Mouse (Mus musculus) neural tube, embryonic 14.5 days (tissue): ENCODE data around the gene Kpna1. TPM values are rescaled to one million over a fixed set of nuclear protein-coding genes. Genes with fewer than 3 reads are reported as not detected.
"Not testable (repeated sequence)": the region's sequence is repeated elsewhere in the genome, so short reads cannot be mapped to it uniquely, and the experiment has no call there.

Experiments used
- ATAC-seq: fragments of 200-750 bp; cut with Nextera tagmentation; 2 replicates; pipeline ENCODE4 v1.8.0; 2017; ENCODE audit warnings: low read depth, mild to moderate bottlenecking, moderate TSS enrichment, moderate library complexity
- H3K27ac ChIP-seq: fragments of 300-500 bp; sonication (generic); 2 replicates; pipeline ENCODE4 v1.5.1; 2014; ENCODE audit warnings: low read depth, mild to moderate bottlenecking, control low read depth, low read length, moderate library complexity, mixed read lengths
- H3K27me3 ChIP-seq: fragments of 300-500 bp; sonication (generic); 2 replicates; pipeline ENCODE4 v1.6.1; 2014; ENCODE audit warnings: low read length; ENCODE audit not compliant: control insufficient read depth, insufficient read depth
- H3K36me3 ChIP-seq: fragments of 300-500 bp; sonication (generic); 2 replicates; pipeline ENCODE4 v1.6.1; 2014; ENCODE audit warnings: low read length, mixed read lengths; ENCODE audit not compliant: control insufficient read depth, insufficient read depth
- H3K4me1 ChIP-seq: fragments of 300-500 bp; sonication (generic); 2 replicates; pipeline ENCODE4 v1.6.1; 2014; ENCODE audit warnings: low read length; ENCODE audit not compliant: control insufficient read depth, insufficient read depth
- H3K4me2 ChIP-seq: fragments of 300-500 bp; sonication (generic); 2 replicates; pipeline ENCODE4 v1.6.1; 2014; ENCODE audit warnings: mild to moderate bottlenecking, low read depth, low read length, control low read depth
- H3K4me3 ChIP-seq: fragments of 300-500 bp; sonication (generic); 2 replicates; pipeline ENCODE4 v1.5.1; 2014; ENCODE audit warnings: low read depth, low read length, control low read depth, mixed read lengths
- H3K9ac ChIP-seq: fragments of 300-500 bp; sonication (generic); replicated peaks from 2 replicates; pipeline ENCODE4 v1.6.1; 2014; ENCODE audit warnings: low read depth, mild to moderate bottlenecking, control low read depth, low read length, mixed read lengths
- H3K9me3 ChIP-seq: fragments of 300-500 bp; sonication (generic); 2 replicates; pipeline ENCODE4 v1.6.1; 2016; ENCODE audit warnings: low read length; ENCODE audit not compliant: control insufficient read depth
- WGBS: fragments of 180-500 bp; shearing (Covaris S2); extraction: QIAGEN DNeasy Blood & Tissue Kit; methylation state at CpG from one replicate; pipeline ENCODE4 v1.1.7; 2014; 5-methylcytosine and 5-hydroxymethylcytosine counted together
- polyA plus RNA-seq: library from polyadenylated mRNA; unstranded; fragments of >200 nt; fragmentation: Nextera tagmentation; extraction: Ambion mirVana; gene quantifications from 2 replicates; pipeline ENCODE4 v1.2.1, GENCODE M21; 2014

The Kpna1 gene
- polyA plus RNA-seq, 1 experiment from 2014 or later, result 89.3 TPM

GRCm38 (mm10) chr16:36028120-36028519 lies 49.6 kb downstream of the Kpna1 start:
- H3K27me3 ChIP-seq, H3K4me2 ChIP-seq, H3K4me3 ChIP-seq, H3K4me1 ChIP-seq, H3K9me3 ChIP-seq, H3K9ac ChIP-seq, ATAC-seq, H3K27ac ChIP-seq: not testable (repeated sequence)
- 95% methylated on average over 1 of the region's 2 CpGs for WGBS
- peaks cover 30% of the 10 kb centered on the region for H3K36me3 ChIP-seq

DNA sequence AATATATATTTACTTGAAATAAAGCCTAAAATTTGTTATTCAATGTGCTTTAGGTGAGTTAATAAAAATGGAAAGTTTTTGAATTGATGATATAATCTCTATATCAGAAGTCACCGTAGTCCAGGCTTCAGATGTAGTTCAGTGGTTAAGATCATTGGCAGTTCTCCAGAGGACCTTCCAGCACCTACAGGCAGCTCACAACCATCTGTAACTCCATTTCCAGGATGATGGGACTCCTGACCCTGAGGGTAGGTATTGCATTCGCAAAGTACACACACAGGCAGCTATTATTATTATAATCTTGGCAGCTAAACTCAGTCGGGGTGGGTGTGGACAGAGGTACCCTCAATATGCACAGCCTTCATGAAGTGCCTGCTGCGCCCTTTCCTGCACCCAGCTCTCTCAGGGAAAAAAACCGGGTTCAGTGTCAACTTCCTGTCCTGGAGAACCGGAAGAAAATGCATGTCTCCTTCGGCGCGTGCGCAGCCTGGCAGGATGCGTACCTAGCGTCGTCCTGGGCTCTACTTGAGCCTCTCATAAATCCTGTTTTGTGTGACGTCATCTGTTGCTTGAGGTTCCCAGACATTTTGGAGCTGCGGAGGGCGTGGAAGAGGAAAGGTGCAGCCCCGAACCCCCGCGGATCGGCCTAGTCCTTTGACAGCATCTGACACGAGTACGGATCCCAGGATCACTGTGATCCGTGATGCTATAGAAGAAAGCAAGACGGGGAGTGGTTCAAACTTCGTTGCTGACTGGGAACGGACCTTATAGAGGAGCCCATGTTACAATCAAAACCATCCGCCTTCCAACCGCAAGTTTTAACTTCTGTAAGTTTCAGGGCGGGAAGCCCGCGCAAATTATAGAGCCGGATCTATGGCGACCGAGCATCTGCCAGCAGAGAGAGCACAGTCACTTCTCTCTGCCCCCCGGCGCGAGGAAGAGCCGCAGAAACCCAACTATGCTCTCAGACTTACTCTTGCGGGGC lies 62.4 kb downstream of the Kpna1 start, which contains the start of gene Wdr5b:
Wdr5b (plus strand) TSS at position 551 of the 985 bp plus-strand sequence.
- WGBS, result 3% methylated on average over 39 of the region's 39 CpGs
- Histone ChIP-seq H3K4me2 (peak within 1 kb of the TSS; percentile 45), H3K27me3 (no peaks in the 10 kb centered on the region), H3K27ac (peak within 1 kb of the TSS; percentile 77), H3K9ac (peak within 1 kb of the TSS; percentile 21), H3K4me1 (peaks cover 9% of the 10 kb centered on the region), H3K4me3 (peak within 1 kb of the TSS; percentile 35), H3K36me3 (peaks cover 15% of the 10 kb centered on the region), H3K9me3 (no peaks in the 10 kb centered on the region)
- peak; percentile 98 for ATAC-seq

DNA sequence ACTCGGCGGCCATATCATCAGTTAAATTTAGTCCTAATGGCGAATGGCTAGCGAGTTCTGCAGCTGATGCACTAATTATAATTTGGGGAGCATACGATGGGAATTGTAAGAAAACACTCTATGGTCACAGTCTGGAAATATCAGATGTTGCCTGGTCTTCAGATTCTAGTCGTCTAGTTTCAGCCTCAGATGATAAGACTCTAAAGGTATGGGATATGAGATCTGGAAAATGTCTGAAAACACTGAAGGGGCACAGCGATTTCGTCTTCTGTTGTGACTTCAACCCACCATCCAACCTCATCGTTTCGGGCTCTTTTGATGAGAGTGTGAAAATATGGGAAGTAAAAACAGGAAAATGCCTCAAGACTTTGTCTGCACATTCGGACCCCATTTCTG lies 63.1 kb downstream of the Kpna1 start:
- H3K27ac ChIP-seq, result peak overlapping the region; percentile 77
- H3K36me3 ChIP-seq, result peaks cover 17% of the 10 kb centered on the region
- H3K9me3 ChIP-seq, result no peaks in the 10 kb centered on the region
- no peaks in the 10 kb centered on the region for H3K27me3 ChIP-seq
- peaks cover 9% of the 10 kb centered on the region for H3K4me1 ChIP-seq
- peak overlapping the region; percentile 35 for H3K4me3 ChIP-seq
- peak overlapping the region; percentile 21 for H3K9ac ChIP-seq
- peak overlapping the region; percentile 45 for H3K4me2 ChIP-seq
- WGBS, result 32% methylated on average over 11 of the region's 11 CpGs
- no peak for ATAC-seq

- H3K4me2 ChIP-seq, result no peak overlapping the region
- WGBS, result 87% methylated on average over 10 of the region's 10 CpGs
- H3K4me3 ChIP-seq, result no peak overlapping the region
- H3K27me3 ChIP-seq, result no peaks in the 10 kb centered on the region
- H3K9ac ChIP-seq, result no peak overlapping the region
- H3K27ac ChIP-seq, result no peak overlapping the region
- peaks cover 9% of the 10 kb centered on the region for H3K4me1 ChIP-seq
- no peak for ATAC-seq
- peaks cover 13% of the 10 kb centered on the region for H3K36me3 ChIP-seq
- H3K9me3 ChIP-seq, result no peaks in the 10 kb centered on the region
Measured at GRCm38 (mm10) chr16:36043073-36043472, 64.5 kb downstream of the Kpna1 start.

DNA sequence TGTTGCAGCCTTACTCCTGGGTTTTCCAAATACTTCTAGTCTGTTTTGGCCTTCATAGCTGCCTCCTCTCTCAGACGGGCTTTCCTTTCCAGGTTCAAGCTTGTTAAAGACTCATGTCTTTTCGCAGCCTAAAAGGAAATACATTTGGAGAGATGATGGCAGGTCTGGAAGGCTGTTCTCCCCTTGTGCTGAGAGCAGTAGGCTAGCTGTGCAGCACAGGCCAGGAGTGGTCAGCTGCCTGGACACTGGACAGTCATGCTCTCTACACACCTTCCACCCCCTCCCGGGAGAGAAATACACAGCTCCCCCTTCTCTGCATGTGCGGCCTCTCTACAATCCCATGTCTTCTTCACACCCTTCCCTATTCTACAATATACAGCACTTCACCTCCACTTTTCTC lies 65.4 kb downstream of the Kpna1 start:
- 89% methylated on average over 4 of the region's 4 CpGs for WGBS
- Histone ChIP-seq H3K27me3 (no peaks in the 10 kb centered on the region), H3K9ac (no peak overlapping the region)

DNA sequence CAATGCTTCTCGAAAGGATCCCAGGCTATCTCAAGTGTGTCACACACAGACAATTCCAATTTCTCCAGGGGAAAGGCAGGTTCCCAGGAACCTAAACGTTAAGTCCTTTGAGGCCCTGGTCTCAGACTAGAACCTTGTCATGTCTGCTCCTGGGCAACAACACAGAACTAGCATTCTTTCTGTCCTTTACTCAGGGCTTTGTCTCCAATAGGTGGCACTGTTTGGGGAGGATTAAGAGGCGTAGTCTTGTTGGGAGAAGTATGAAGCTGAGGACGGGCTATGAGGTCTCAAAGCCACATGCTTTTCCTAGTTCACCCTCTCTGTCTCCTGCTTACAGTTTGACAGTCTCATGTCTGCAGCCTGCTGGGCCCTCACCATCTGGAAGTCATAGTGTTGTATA lies 69.0 kb downstream of the Kpna1 start:
- Histone ChIP-seq H3K27ac (no peak overlapping the region), H3K36me3 (peaks cover 28% of the 10 kb centered on the region), H3K9me3 (no peaks in the 10 kb centered on the region), H3K4me1 (peaks cover 1% of the 10 kb centered on the region), H3K9ac (no peak overlapping the region), H3K27me3 (no peaks in the 10 kb centered on the region), H3K4me2 (no peak overlapping the region), H3K4me3 (no peak overlapping the region)
- 90% methylated on average over 4 of the region's 4 CpGs for WGBS
- ATAC-seq, result no peak

More for the DNA sequence above, 65.4 kb downstream of the Kpna1 start:
- H3K36me3 ChIP-seq, result peaks cover 22% of the 10 kb centered on the region
- no peak for ATAC-seq
- peaks cover 9% of the 10 kb centered on the region for H3K4me1 ChIP-seq
- no peak overlapping the region for H3K4me3 ChIP-seq
- H3K4me2 ChIP-seq, result no peak overlapping the region
- H3K27ac ChIP-seq, result no peak overlapping the region
- H3K9me3 ChIP-seq, result no peaks in the 10 kb centered on the region

GRCm38 (mm10) chr16:36051491-36051890 lies 72.9 kb downstream of the Kpna1 start:
- no peak overlapping the region for H3K4me3 ChIP-seq
- no peak for ATAC-seq
- no peak overlapping the region for H3K27ac ChIP-seq
- H3K9ac ChIP-seq, result no peak overlapping the region
- H3K36me3 ChIP-seq, result peaks cover 17% of the 10 kb centered on the region; the same call in 1 of the 2 replicates
- no peaks in the 10 kb centered on the region for H3K4me1 ChIP-seq
- no peaks in the 10 kb centered on the region for H3K9me3 ChIP-seq
- WGBS, result 88% methylated on average over 6 of the region's 6 CpGs
- H3K27me3 ChIP-seq, result no peaks in the 10 kb centered on the region
- H3K4me2 ChIP-seq, result no peak overlapping the region

DNA sequence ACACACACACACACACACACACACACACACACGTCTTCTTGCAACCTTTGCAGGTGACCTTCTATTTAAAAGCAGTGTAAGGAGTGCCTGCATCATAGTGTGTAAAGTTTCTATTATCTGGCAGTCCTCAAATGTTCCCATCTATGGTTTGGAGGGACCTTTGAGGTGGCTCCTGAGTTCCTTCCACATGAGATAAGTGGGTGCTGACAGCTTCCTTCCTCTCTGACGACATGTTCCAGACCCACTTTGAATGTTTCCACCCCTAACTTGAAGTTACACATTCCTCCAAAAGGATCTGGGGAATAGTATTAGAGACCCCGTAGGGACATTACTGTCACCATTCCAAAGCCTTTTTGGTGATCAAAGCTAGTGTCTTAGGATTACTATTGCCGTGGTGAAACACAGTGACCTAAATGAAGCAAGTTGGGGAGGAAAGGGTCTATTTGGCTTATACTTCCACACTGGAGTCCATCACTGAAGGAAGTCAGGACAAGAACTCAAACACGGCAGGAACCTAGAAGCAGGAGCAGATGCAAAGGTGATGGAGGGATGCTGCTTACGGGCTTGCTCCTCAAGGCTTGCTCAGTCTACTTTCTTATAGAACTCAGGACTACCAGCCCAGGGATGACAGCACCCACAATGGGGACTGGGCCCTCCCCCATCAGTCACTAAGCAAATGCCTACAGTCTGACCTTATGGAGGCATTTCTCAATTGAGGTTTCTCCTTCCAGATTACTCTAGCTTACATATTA lies 75.2 kb downstream of the Kpna1 start:
- 95% methylated on average over 6 of the region's 6 CpGs for WGBS

More for the DNA sequence above, 75.2 kb downstream of the Kpna1 start:
- no peaks in the 10 kb centered on the region for H3K4me1 ChIP-seq
- ATAC-seq, result no peak
- H3K9ac ChIP-seq, result no peak overlapping the region
- no peak overlapping the region for H3K4me3 ChIP-seq
- H3K27me3 ChIP-seq, result no peaks in the 10 kb centered on the region
- peaks cover 9% of the 10 kb centered on the region; the same call in 1 of the 2 replicates for H3K36me3 ChIP-seq
- no peaks in the 10 kb centered on the region for H3K9me3 ChIP-seq
- H3K27ac ChIP-seq, result no peak overlapping the region
- no peak overlapping the region for H3K4me2 ChIP-seq
